Mouse (Mus musculus) cortical plate, adult 2 months (tissue): ENCODE results near the gene Senp3.

Experiments
- CTCF ChIP-seq: fragments of 200-500 bp; IDR thresholded peaks from 2 replicates; pipeline ENCODE4 v1.5.1; 2011; ENCODE audit warnings: mild to moderate bottlenecking, control low read depth, low read length; ENCODE audit not compliant: insufficient read depth; ENCODE audit errors: extremely low read depth
- POLR2A ChIP-seq: fragments of 200-500 bp; IDR thresholded peaks from 2 replicates; pipeline ENCODE4 v1.6.1; 2011; ENCODE audit warnings: mild to moderate bottlenecking, low read length, control low read depth; ENCODE audit not compliant: insufficient read depth; ENCODE audit errors: extremely low read depth

- TF ChIP-seq CTCF (peak; percentile 62), POLR2A (peak; percentile 54; the same call in 1 of the 2 replicates)
These were observed 49.4 kb downstream of the Senp3 start, which contains the start of gene Fxr2 for GRCm38 (mm10) chr11:69632284-69633089.
